Mouse (Mus musculus): ENCODE measurements around the gene Vwa7. TPM values are rescaled to one million over a fixed set of nuclear protein-coding genes. Genes with fewer than 3 reads are reported as not detected.
A peak's percentile ranks its signal among the peaks of the same experiment; 100 is the strongest.

Vwa7 gene
- polyA plus RNA-seq, 1 experiment, result 0.29 TPM

GRCm38 (mm10) chr17:35044904-35045806, 28.8 kb downstream of the Vwa7 start:
- no peak for TF ChIP-seq CTCF (IDR thresholded peaks at IDR 0.05; ENCODE audit: extremely low read depth, insufficient read depth, low read length)
- TF ChIP-seq POLR2A (IDR thresholded peaks at IDR 0.05; ENCODE audit: extremely low read depth, insufficient read depth, low read length), result no peak
- Histone ChIP-seq H3K4me3 (ENCODE audit: insufficient read depth, low read length) (no peak overlapping the region), H3K4me1 (ENCODE audit: control insufficient read depth, insufficient read depth, low read length) (no peaks in the 10 kb centered on the region), H3K27ac (ENCODE audit: insufficient read depth, low read length) (no peak overlapping the region)

GRCm38 (mm10) chr17:35045807-35046680, 29.7 kb downstream of the Vwa7 start:
- TF ChIP-seq CTCF (IDR thresholded peaks at IDR 0.05; ENCODE audit: extremely low read depth, insufficient read depth, low read length), result no peak
- TF ChIP-seq POLR2A (IDR thresholded peaks at IDR 0.05; ENCODE audit: extremely low read depth, insufficient read depth, low read length), result no peak
- no peak overlapping the region for H3K27ac ChIP-seq (ENCODE audit: insufficient read depth, low read length)
- no peaks in the 10 kb centered on the region for H3K4me1 ChIP-seq (ENCODE audit: control insufficient read depth, insufficient read depth, low read length)
- H3K4me3 ChIP-seq (ENCODE audit: insufficient read depth, low read length), result peak overlapping the region; percentile 19

GRCm38 (mm10) chr17:35046681-35047455, 30.5 kb downstream of the Vwa7 start, which contains the start of gene Msh5:
Msh5 (minus strand) TSS chr17:35046745.
- Histone ChIP-seq H3K4me1 (ENCODE audit: control insufficient read depth, insufficient read depth, low read length) (no peaks in the 10 kb centered on the region), H3K4me3 (ENCODE audit: insufficient read depth, low read length) (peak within 1 kb of the TSS; percentile 19), H3K27ac (ENCODE audit: insufficient read depth, low read length) (no peak within 1 kb of the TSS)
- TF ChIP-seq POLR2A (IDR thresholded peaks at IDR 0.05; ENCODE audit: extremely low read depth, insufficient read depth, low read length), result no peak
- no peak for TF ChIP-seq CTCF (IDR thresholded peaks at IDR 0.05; ENCODE audit: extremely low read depth, insufficient read depth, low read length)

- H3K27ac ChIP-seq (ENCODE audit: insufficient read depth, low read length), result no peak overlapping the region
- no peaks in the 10 kb centered on the region for H3K4me1 ChIP-seq (ENCODE audit: control insufficient read depth, insufficient read depth, low read length)
Observed at GRCm38 (mm10) chr17:35047688-35048087, 31.3 kb downstream of the Vwa7 start.

GRCm38 (mm10) chr17:35048149-35048931, 32.0 kb downstream of the Vwa7 start:
- TF ChIP-seq CTCF (IDR thresholded peaks at IDR 0.05; ENCODE audit: extremely low read depth, insufficient read depth, low read length), result no peak
- TF ChIP-seq POLR2A (IDR thresholded peaks at IDR 0.05; ENCODE audit: extremely low read depth, insufficient read depth, low read length), result no peak
- Histone ChIP-seq H3K4me1 (ENCODE audit: control insufficient read depth, insufficient read depth, low read length) (no peaks in the 10 kb centered on the region), H3K4me3 (ENCODE audit: insufficient read depth, low read length) (no peak overlapping the region), H3K27ac (ENCODE audit: insufficient read depth, low read length) (no peak overlapping the region)

More at GRCm38 (mm10) chr17:35047688-35048087, 31.3 kb downstream of the Vwa7 start:
- TF ChIP-seq POLR2A (IDR thresholded peaks at IDR 0.05; ENCODE audit: extremely low read depth, insufficient read depth, low read length) (no peak), CTCF (IDR thresholded peaks at IDR 0.05; ENCODE audit: extremely low read depth, insufficient read depth, low read length) (no peak)
- H3K4me3 ChIP-seq (ENCODE audit: insufficient read depth, low read length), result no peak overlapping the region

GRCm38 (mm10) chr17:35048932-35049440, 32.6 kb downstream of the Vwa7 start:
- no peak overlapping the region for H3K27ac ChIP-seq (ENCODE audit: insufficient read depth, low read length)
- H3K4me1 ChIP-seq (ENCODE audit: control insufficient read depth, insufficient read depth, low read length), result no peaks in the 10 kb centered on the region
- no peak for TF ChIP-seq CTCF (IDR thresholded peaks at IDR 0.05; ENCODE audit: extremely low read depth, insufficient read depth, low read length)
- TF ChIP-seq POLR2A (IDR thresholded peaks at IDR 0.05; ENCODE audit: extremely low read depth, insufficient read depth, low read length), result no peak
- no peak overlapping the region for H3K4me3 ChIP-seq (ENCODE audit: insufficient read depth, low read length)

GRCm38 (mm10) chr17:35049561-35050016, 33.2 kb downstream of the Vwa7 start, which contains the start of gene Clic1:
Clic1 (plus strand) TSS chr17:35049966.
- TF ChIP-seq CTCF (IDR thresholded peaks at IDR 0.05; ENCODE audit: extremely low read depth, insufficient read depth, low read length) (no peak), POLR2A (IDR thresholded peaks at IDR 0.05; ENCODE audit: extremely low read depth, insufficient read depth, low read length) (no peak)
- peak within 1 kb of the TSS; percentile 27 for H3K4me3 ChIP-seq (ENCODE audit: insufficient read depth, low read length)
- peak within 1 kb of the TSS; percentile 33 for H3K27ac ChIP-seq (ENCODE audit: insufficient read depth, low read length)
- H3K4me1 ChIP-seq (ENCODE audit: control insufficient read depth, insufficient read depth, low read length), result no peaks in the 10 kb centered on the region

- peak overlapping the region; percentile 33 for H3K27ac ChIP-seq (ENCODE audit: insufficient read depth, low read length)
- 0 out of 2 replicates have a peak, but pooled peaks have one; percentile 7 for TF ChIP-seq POLR2A (IDR thresholded peaks at IDR 0.05; ENCODE audit: extremely low read depth, insufficient read depth, low read length)
- TF ChIP-seq CTCF (IDR thresholded peaks at IDR 0.05; ENCODE audit: extremely low read depth, insufficient read depth, low read length), result no peak
- no peaks in the 10 kb centered on the region for H3K4me1 ChIP-seq (ENCODE audit: control insufficient read depth, insufficient read depth, low read length)
- peak overlapping the region; percentile 27 for H3K4me3 ChIP-seq (ENCODE audit: insufficient read depth, low read length)
Observed at GRCm38 (mm10) chr17:35050126-35050750, 33.9 kb downstream of the Vwa7 start.

All from cortical plate, adult 2 months (tissue).